Mouse (Mus musculus): ENCODE measurements around the gene Dus4l. TPM values are rescaled to one million over a fixed set of nuclear protein-coding genes. Genes with fewer than 3 reads are reported as not detected.
"Not testable (repeated sequence)": the region's sequence is repeated elsewhere in the genome, so short reads cannot be mapped to it uniquely, and the experiment has no call there.

Dus4l gene
- total RNA-seq (2021): 1 to 10 TPM; 3.0 to 4.8 TPM
- long read RNA-seq, experiment 1, partial matches to known transcripts: 0 of 1 reads
- long read RNA-seq, experiment 1, other reads (novel, unspliced or antisense): 0 of 1 reads
- long read RNA-seq, experiment 2: 0 reads

DNA sequence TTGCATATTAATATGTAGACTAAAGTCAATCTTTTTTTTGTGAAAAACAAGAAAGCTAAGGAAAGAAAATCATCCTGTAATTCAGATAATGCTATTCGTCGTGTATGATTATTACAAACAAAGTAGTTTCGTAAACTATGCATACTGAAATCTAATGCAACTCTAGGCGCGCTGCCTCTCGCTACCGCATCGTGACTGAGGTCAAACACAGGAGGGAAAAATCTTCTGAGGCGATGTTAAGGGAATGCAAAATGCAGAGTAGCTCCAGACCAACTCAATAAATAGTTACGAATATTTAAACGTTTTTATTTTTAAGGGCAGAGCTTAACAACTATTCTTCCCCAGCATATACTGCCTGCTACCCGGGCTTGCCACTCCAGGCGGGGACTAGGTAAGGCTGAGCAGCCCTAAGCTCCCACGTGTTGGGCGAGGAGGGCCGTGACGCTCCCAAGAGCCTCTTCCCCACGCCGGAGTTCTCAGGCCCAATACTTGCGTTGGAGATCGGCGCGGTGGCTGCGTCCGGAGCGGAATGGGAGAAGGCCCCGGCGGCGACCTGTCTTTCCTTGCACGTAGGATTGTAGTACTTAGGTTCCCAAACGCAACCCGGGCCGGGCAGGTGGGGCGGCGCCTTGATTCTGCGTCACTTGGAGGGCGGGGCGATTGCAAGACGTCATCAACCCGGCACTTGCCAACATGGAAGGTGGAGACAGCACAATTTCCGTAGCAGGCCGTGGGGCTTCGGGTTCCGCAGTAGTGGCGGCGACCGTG, at the start of gene Dus4l, which contains the start of gene Cog5:
Dus4l (minus strand) TSS at position 630 of the 768 bp plus-strand sequence.
Cog5 (plus strand) TSS at position 673 of the 768 bp plus-strand sequence.
- intact Hi-C loops (cut with DNase I; ENCODE audit: low total_unique reads): loop anchor here (10.0 kb wide), 1 partner anchor 150 kb away; no protein-coding TSS in a partner anchor
- peak; percentile 93 for DNase-seq

DNA sequence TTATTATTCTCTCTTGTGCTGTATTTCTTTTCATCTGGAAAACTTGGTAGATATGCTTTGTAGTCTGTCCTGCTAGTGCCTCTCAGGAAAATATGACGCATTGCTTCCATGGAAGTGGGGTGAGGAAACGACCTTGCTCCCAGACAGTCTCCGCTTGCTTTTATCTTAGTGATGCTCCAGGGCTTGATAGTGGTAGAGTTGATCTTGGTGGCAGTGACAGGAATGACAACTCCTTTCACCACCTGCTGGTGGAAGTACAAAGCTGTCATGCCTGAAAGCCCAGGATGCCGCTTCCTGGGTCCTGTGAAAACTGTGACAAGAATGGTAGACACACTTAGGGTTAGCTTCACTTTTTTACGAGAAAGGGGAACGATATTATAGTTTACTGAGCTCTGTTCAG, 49.3 kb upstream of the Dus4l start:
- DNase-seq: no peak
- intact Hi-C loops (cut with DNase I; ENCODE audit: low total_unique reads): no loop called here

DNA sequence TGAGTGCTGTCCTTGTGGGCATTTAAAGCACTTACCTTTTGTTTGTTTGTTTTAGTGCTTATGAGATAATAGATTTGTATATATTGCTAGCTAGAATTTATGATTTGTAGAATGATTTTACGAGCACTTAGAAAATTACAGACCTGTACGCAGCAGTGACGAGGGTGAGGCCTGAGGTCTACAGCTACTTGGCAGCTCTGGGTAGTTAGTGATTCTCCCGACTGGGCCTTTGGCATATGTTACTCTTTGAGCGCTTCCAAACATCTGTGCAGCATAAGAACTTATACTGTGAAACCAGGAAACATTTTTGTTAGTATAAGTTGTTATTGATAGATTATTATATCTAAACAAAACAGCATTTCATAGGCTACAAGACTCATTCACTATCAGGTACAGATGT, 46.8 kb upstream of the Dus4l start:
- DNase-seq: no peak
- intact Hi-C loops (cut with DNase I; ENCODE audit: low total_unique reads): no loop called here

DNA sequence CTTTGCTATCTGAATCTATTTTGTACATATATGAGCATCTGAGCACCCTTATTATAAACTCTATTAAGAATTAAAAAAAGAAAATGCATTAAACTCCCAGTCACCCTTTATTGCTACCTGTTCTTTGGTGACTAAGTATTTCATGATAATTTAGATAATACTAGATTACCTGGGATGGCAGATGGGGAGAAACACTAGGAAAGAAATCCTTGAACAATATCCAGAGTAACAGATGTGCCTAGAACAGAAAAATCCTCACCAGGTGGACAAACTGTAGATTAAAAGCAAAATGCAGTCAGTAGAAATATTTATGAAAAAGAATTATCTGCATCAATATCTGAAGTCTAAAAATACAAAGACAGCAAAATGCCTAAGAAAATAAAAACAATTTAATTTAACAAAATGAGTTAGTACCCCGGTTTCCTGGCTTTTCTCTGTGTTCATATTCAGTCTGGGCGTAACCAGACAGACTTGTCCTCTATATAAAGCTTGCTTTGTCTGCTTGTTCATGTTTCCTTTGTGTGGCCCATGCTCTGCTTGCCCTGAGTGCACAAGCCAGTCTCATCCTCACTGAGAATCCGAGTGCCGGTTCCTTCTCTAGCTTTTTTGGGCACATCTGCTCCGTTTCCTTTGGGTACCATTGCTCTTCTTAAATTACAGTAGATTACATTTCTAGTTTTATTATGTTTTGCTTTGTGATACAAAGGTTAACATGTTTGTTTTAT, 46.2 kb upstream of the Dus4l start:
- DNase-seq: no peak
- intact Hi-C loops (cut with DNase I; ENCODE audit: low total_unique reads): no loop called here

- intact Hi-C loops (cut with DNase I; ENCODE audit: low total_unique reads): no loop called here
- DNase-seq: no peak
Measured at GRCm38 (mm10) chr12:31693278-31693677, 38.7 kb upstream of the Dus4l start.

DNA sequence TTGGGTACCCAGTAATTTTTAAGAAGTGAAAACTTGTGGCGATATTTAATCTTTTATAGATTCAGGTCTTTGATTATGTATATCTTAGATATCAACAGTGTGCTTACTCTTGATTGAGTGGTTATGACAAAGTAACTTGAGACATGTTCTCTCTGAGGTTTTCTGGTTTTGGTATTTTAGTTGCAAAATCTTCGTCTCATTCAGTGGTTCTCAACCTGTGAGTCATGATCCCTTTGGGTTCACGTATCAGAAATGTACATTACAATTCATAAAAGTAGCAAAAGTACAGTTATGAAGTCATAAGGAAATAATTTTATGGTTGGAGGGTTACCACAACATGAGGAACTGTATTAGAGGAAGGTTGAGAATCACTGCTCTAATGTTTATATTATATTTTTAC, 32.1 kb upstream of the Dus4l start:
- intact Hi-C loops (cut with DNase I; ENCODE audit: low total_unique reads): no loop called here
- DNase-seq: no peak

DNA sequence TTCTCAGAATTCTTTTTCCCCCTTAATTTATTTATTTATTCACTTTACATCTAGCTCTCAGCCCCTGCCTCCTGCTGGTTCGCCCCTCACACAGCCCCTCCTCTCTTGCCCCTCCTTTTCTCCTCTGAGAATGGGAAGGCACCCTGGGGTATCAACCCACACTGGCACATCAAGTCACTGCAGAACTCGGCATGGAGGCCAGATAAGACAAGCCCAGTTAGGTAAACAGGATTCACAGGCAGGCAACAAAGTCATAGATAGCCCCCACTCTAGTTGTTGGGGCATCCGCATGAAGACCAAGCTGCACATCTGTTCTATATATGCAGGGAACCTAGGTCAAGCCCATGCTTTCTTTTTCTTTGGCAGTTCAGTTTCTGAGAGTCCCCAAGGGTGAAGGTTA, 12.6 kb upstream of the Dus4l start:
- DNase-seq: no peak
- intact Hi-C loops (cut with DNase I; ENCODE audit: low total_unique reads): no loop called here

DNA sequence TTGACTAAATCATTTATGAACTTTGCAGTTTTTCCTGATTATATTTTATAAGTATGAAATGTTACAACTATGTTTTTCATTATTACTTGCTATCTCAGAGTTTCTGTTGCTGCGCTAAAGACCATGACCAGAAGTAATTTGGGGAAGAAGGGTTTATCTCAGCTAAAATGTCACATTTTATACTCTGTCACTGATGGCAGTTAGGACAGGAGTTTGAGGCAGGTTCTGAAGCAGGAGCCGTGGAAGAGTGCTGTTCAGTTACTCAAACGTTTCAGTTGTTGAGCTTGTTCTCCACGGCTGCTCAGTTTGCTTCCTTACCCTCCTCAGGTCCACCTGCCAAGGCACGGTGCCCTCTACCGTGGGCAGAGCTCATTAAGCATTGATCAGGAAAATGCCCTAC, 11.4 kb upstream of the Dus4l start:
- intact Hi-C loops (cut with DNase I; ENCODE audit: low total_unique reads): no loop called here
- no peak for DNase-seq

- no peak for DNase-seq
- intact Hi-C loops (cut with DNase I; ENCODE audit: low total_unique reads): loop anchor here (10.0 kb wide), 1 partner anchor 152 kb away; no protein-coding TSS in a partner anchor
Measured at GRCm38 (mm10) chr12:31656841-31657240, 2.2 kb upstream of the Dus4l start.

GRCm38 (mm10) chr12:31654965-31655477, 395 bp upstream of the Dus4l start:
- DNase-seq: no peak
- intact Hi-C loops (cut with DNase I; ENCODE audit: low total_unique reads): loop anchor here (10.0 kb wide), 1 partner anchor 150 kb away; no protein-coding TSS in a partner anchor

DNA sequence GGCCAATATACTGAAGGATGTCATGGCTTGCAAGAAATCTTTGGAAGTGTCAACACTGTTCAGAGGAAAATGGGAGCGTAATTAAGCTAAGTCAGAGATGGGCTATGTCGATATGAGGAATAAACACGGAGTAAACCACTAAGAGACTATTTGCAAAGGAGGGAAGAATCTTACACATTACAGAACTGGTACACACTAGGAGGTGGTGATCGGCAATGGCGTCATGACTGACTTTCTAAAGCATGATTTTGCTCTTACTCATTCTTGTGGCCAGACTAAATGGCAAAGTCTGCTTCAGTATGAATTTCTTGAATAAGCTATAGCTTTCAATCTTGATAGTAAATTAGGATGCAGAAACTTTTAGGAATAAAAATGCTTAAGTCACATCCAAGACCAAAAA, 1.0 kb downstream of the Dus4l start:
- intact Hi-C loops (cut with DNase I; ENCODE audit: low total_unique reads): loop anchor here (10.0 kb wide), 1 partner anchor 149 kb away; no protein-coding TSS in a partner anchor
- DNase-seq: no peak

- DNase-seq: no peak
- intact Hi-C loops (cut with DNase I; ENCODE audit: low total_unique reads): no loop called here
Measured at GRCm38 (mm10) chr12:31635240-31635607, 19.4 kb downstream of the Dus4l start.

- intact Hi-C loops (cut with DNase I; ENCODE audit: low total_unique reads): no loop called here
- peak; percentile 84 for DNase-seq
Measured at GRCm38 (mm10) chr12:31634343-31635239, 20.0 kb downstream of the Dus4l start, which contains the start of gene Bcap29. Bcap29 (minus strand) TSS chr12:31634658.

DNA sequence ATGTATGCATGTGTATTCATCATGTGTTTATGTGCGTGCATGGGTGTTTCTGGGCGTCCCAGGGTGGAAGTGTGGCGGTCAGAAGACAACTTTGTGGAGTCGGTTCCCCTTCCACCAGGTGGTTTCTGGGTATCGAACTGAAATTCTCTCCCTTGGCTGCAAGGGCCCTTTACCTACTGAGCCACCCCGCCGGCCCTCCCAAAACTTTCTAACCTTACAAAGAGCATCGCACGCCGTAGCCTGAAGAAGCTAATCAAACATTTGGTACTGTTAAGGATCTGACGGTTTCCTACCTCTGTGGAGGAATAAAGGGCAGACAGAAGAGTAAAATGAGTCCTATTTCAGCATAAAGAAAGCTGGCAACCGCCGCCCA, 20.7 kb downstream of the Dus4l start:
- no peak for DNase-seq
- intact Hi-C loops (cut with DNase I; ENCODE audit: low total_unique reads): no loop called here

- DNase-seq; intact Hi-C loops (cut with DNase I; ENCODE audit: low total_unique reads): not testable (repeated sequence)
Measured at GRCm38 (mm10) chr12:31628396-31628795, 26.2 kb downstream of the Dus4l start.

DNA sequence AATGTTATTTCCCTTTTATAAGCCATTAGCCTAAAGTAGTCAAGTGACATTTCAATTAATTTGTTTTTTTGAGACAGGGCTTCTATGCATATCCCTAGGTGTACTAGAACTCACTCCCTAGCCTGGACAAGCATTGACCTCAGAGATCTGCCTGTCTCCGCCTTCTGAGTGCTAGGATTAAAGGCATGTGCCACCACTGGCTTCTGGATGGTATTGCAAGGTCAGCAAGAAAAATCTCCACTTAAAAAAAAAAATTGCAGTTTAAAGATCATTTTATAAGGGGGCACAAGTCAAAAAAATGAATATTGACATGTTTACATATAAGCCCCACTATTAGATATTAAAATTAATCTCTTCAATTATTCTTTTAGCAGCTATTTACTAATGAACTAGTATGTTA, 29.6 kb downstream of the Dus4l start:
- no peak for DNase-seq
- intact Hi-C loops (cut with DNase I; ENCODE audit: low total_unique reads): no loop called here

- no peak for DNase-seq
- intact Hi-C loops (cut with DNase I; ENCODE audit: low total_unique reads): no loop called here
Measured at GRCm38 (mm10) chr12:31620106-31620505, 34.5 kb downstream of the Dus4l start.

DNA sequence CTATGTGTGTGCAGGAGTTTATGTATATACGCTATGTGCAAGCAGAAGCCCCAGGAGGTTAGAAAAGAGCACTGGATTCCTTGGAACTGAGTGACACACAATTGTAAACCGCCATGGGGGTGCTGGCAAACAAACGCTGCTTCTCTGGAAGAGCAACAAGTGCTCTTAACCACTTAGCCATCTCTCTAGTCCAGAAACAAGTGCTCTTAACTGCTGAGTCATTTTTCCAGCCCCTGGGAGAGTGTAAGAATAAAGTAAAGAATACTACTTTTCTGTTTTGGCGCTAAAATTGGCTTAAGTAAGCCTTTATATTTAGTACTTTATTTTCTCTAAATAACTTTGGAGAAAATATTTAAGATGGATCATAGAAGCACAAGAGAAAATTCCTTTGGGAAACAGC, 41.3 kb downstream of the Dus4l start:
- intact Hi-C loops (cut with DNase I; ENCODE audit: low total_unique reads): no loop called here
- DNase-seq: no peak

DNA sequence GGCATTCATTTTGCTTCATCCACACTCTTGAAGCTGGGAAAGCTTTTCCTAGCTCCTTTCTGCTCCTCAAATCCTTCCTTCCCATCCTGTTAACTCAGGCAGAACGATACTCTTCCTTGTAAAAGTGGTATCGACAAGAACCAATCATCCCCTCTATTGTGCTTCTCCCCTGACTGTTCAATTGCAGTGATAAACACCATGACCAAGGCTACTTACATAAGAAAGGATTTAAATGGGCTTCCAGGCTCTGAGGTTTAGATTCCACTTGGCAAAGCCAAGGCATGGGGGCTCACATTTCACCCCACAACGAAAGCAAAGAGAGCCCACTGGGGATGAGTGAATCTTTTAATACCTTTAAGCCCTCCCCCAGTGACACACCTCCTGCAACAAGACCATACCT, 46.5 kb downstream of the Dus4l start:
- intact Hi-C loops (cut with DNase I; ENCODE audit: low total_unique reads): no loop called here

More for the DNA sequence above, 46.5 kb downstream of the Dus4l start:
- DNase-seq: no peak
